Comparison of ENCODE assay signal across 21 mouse cellular contexts in the genomic region with DNA sequence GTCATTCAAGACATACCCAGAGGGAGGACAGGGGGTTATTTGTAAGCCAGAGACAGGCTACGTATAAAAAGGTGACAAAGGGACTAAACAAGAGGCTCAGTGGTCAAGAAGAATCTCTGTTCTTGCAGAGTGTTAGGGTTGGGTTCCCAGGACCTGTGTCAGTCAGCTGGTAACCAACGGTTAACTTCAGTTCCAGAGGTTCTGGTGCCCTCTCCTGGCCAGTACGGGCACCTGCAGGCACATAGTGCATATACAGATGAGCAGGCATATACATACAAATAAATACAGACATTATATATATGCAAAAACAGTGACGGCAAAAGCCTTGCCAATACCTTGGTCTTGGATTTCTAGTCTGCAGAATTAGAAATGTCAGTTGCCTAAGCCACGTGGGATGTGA.
A peak's percentile ranks its signal among the peaks of the same experiment; 100 is the strongest.
DNase-seq lines count a peak whose midpoint lies in the region; ATAC-seq and TF ChIP-seq lines count a peak whose summit lies in the region.
"Had no signal": no experiment of that assay in that cellular context is flagged by ENCODE, and none has a peak within 500 bp of the region (broad histone marks: within the 10 kb centered on the region; RNA-seq: fewer than 3 reads in every experiment).

No protein-coding gene starts in this region.

- H3K4me2 ChIP-seq in liver, embryonic 14.5 days (ENCODE audit: low read depth): no peak overlapping the region
- H3K4me2 ChIP-seq in liver, embryonic 11.5 days: no peak overlapping the region
- H3K4me2 ChIP-seq in limb, embryonic 13.5 days (replicated peaks): no peak overlapping the region
- H3K4me2 ChIP-seq: hindbrain, embryonic 12.5 days; liver, embryonic 13.5 days; midbrain, embryonic 12.5 days had no signal

- peak; percentile 36 for TF ChIP-seq CTCF in liver, embryonic 14.5 days (IDR thresholded peaks at IDR 0.05; ENCODE audit: low read depth)
- TF ChIP-seq CTCF in ES-Bruce4 (IDR thresholded peaks at IDR 0.05; ENCODE audit: low read depth, low read length): peak; percentile 22
- peak; percentile 36 to 52 (median 46) for TF ChIP-seq CTCF in MEL (IDR thresholded peaks at IDR 0.05 in 2 of 3, conservative IDR thresholded peaks at IDR 0.05 in 1 of 3; ENCODE audit: control insufficient read depth in 1 of 3, insufficient read depth in 1 of 3, low read depth in 2 of 3, low read length in 3 of 3, poor library complexity in 1 of 3, severe bottlenecking in 1 of 3)

- TF ChIP-seq POLR2A in ES-Bruce4 (IDR thresholded peaks at IDR 0.05; ENCODE audit: insufficient read depth, low read length): no peak
- TF ChIP-seq POLR2A in MEL (IDR thresholded peaks at IDR 0.05; ENCODE audit: control insufficient read depth in 1 of 2, insufficient read depth in 1 of 2, low read depth in 1 of 2, low read length in 2 of 2, poor library complexity in 1 of 2): no peak

- no peaks in the 10 kb centered on the region for H3K36me3 ChIP-seq in liver, embryonic 14.5 days (replicated peaks; ENCODE audit: control insufficient read depth, insufficient read depth, low read depth)
- no peaks in the 10 kb centered on the region for H3K36me3 ChIP-seq in liver, embryonic 11.5 days (ENCODE audit: control insufficient read depth, insufficient read depth, low read length)
- H3K36me3 ChIP-seq in ES-Bruce4 (ENCODE audit: control insufficient read depth, insufficient read depth, low read length, poor library complexity, severe bottlenecking) (no peaks in the 10 kb centered on the region), MEL (ENCODE audit: control insufficient read depth in 1 of 2, insufficient read depth in 2 of 2, low read length in 2 of 2) (no peaks in the 10 kb centered on the region)
- H3K36me3 ChIP-seq in limb, embryonic 13.5 days: no peaks in the 10 kb centered on the region
- H3K36me3 ChIP-seq: hindbrain, embryonic 12.5 days; liver, embryonic 13.5 days; midbrain, embryonic 12.5 days had no signal

- H3K9me3 ChIP-seq in liver, embryonic 14.5 days (ENCODE audit: control insufficient read depth, low read length): no peaks in the 10 kb centered on the region
- H3K9me3 ChIP-seq in liver, embryonic 11.5 days (ENCODE audit: control insufficient read depth, low read length): 0 out of 2 replicates have a peak, but pooled peaks cover 3% of the 10 kb centered on the region
- H3K9me3 ChIP-seq in ES-Bruce4 (replicated peaks; ENCODE audit: control insufficient read depth, insufficient read depth, low read length, poor library complexity, severe bottlenecking) (no peaks in the 10 kb centered on the region), MEL (replicated peaks; ENCODE audit: insufficient read depth, low read length) (no peaks in the 10 kb centered on the region)
- no peaks in the 10 kb centered on the region for H3K9me3 ChIP-seq in limb, embryonic 13.5 days
- H3K9me3 ChIP-seq: hindbrain, embryonic 12.5 days; liver, embryonic 13.5 days; midbrain, embryonic 12.5 days had no signal

- TF ChIP-seq EP300 in liver, embryonic 14.5 days (IDR thresholded peaks at IDR 0.05; ENCODE audit: low read depth): no peak
- TF ChIP-seq EP300 in ES-Bruce4 (IDR thresholded peaks at IDR 0.05; ENCODE audit: insufficient read depth, low read depth, low read length) (no peak), MEL (IDR thresholded peaks at IDR 0.05; ENCODE audit: low read depth in 1 of 2, low read length in 2 of 2) (no peak)

- no peak overlapping the region for H3K9ac ChIP-seq in liver, embryonic 14.5 days (replicated peaks)
- H3K9ac ChIP-seq in liver, embryonic 11.5 days (ENCODE audit: low read depth, low read length): no peak overlapping the region
- no peak overlapping the region for H3K9ac ChIP-seq in ES-Bruce4 (ENCODE audit: low read depth, poor library complexity, severe bottlenecking)
- H3K9ac ChIP-seq in MEL (ENCODE audit: control insufficient read depth, low read depth, low read length, poor library complexity, severe bottlenecking): no peak overlapping the region
- H3K9ac ChIP-seq in limb, embryonic 13.5 days: no peak overlapping the region
- H3K9ac ChIP-seq: hindbrain, embryonic 12.5 days; liver, embryonic 13.5 days; midbrain, embryonic 12.5 days had no signal

- peaks cover 0 to 12% of the 10 kb centered on the region in 2 experiments; a peak in 2 of 4 replicates for H3K4me1 ChIP-seq in liver, embryonic 14.5 days (replicated peaks; ENCODE audit: control insufficient read depth in 2 of 2, insufficient read depth in 2 of 2, low read length in 1 of 2)
- 0 out of 2 replicates have a peak, but pooled peaks cover 4% of the 10 kb centered on the region for H3K4me1 ChIP-seq in liver, embryonic 11.5 days (replicated peaks; ENCODE audit: control insufficient read depth, insufficient read depth, low read length)
- no peaks in the 10 kb centered on the region for H3K4me1 ChIP-seq in ES-Bruce4 (ENCODE audit: control insufficient read depth, insufficient read depth, low read length)
- no peaks in the 10 kb centered on the region for H3K4me1 ChIP-seq in MEL (ENCODE audit: control insufficient read depth in 1 of 2, insufficient read depth in 2 of 2, low read length in 2 of 2)
- no peaks in the 10 kb centered on the region for H3K4me1 ChIP-seq in limb, embryonic 13.5 days
- H3K4me1 ChIP-seq: hindbrain, embryonic 12.5 days had no signal

- DNase-seq in liver, embryonic 14.5 days (ENCODE audit: low read depth in 3 of 3, low spot score in 3 of 3): no peak
- DNase-seq in liver, embryonic 11.5 days (ENCODE audit: low spot score): no peak
- peak; percentile 10 for DNase-seq in MEL (ENCODE audit: low read depth, low spot score)
- DNase-seq in thymus, postnatal 14 days: no peak
- DNase-seq: adrenal gland, postnatal 14 days; cerebellum, adult 11 months; cerebellum, postnatal 25 days; gastrocnemius, postnatal 36 days; kidney, adult 2 months; kidney, postnatal 10 days; liver, embryonic 13.5 days; thymus, adult 2 months had no signal

- ATAC-seq in liver, embryonic 14.5 days (ENCODE audit: insufficient read depth): no peak
- ATAC-seq in liver, embryonic 11.5 days (replicated peaks; ENCODE audit: low FRiP score): no peak
- no peak for ATAC-seq in limb, embryonic 13.5 days (ENCODE audit: low FRiP score, low read depth)
- no peak for ATAC-seq in erythroid progenitor cell, adult 5-6 weeks (replicated peaks; ENCODE audit: low FRiP score, poor library complexity, severe bottlenecking)
- ATAC-seq: forebrain, embryonic 16.5 days; inflammation-experienced regulatory T-cells, adult 6 months; lung, postnatal 0 days had no signal

- H3K4me3 ChIP-seq in liver, embryonic 14.5 days (ENCODE audit: insufficient read depth in 1 of 2, low read depth in 2 of 2, low read length in 2 of 2): no peak overlapping the region
- no peak overlapping the region for H3K4me3 ChIP-seq in liver, embryonic 11.5 days (ENCODE audit: low read depth, low read length)
- H3K4me3 ChIP-seq in ES-Bruce4 (ENCODE audit: low read depth, low read length) (no peak overlapping the region), MEL (ENCODE audit: control insufficient read depth in 1 of 2, insufficient read depth in 1 of 2, low read depth in 2 of 2, low read length in 2 of 2) (no peak overlapping the region)
- no peak overlapping the region for H3K4me3 ChIP-seq in limb, embryonic 13.5 days
- H3K4me3 ChIP-seq: erythroblast, embryonic 14.5 days; hindbrain, embryonic 12.5 days; liver, embryonic 13.5 days; midbrain, embryonic 12.5 days had no signal

- no peak overlapping the region for H3K27ac ChIP-seq in liver, embryonic 14.5 days
- H3K27ac ChIP-seq in liver, embryonic 11.5 days (ENCODE audit: low read depth, low read length): no peak overlapping the region
- H3K27ac ChIP-seq in ES-Bruce4 (ENCODE audit: insufficient read depth, low read length): no peak overlapping the region
- H3K27ac ChIP-seq in MEL (ENCODE audit: control insufficient read depth, low read depth, low read length): no peak overlapping the region
- H3K27ac ChIP-seq in limb, embryonic 13.5 days: peak overlapping the region; percentile 12; the same call in 1 of the 2 replicates
- H3K27ac ChIP-seq: hindbrain, embryonic 12.5 days; liver, embryonic 13.5 days; midbrain, embryonic 12.5 days had no signal

- peak; percentile 34 for TF ChIP-seq RAD21 in MEL (IDR thresholded peaks at IDR 0.05; ENCODE audit: low read depth, low read length)

- H3K79me2 ChIP-seq in MEL (ENCODE audit: control insufficient read depth, insufficient read depth, low read length, poor library complexity): no peaks in the 10 kb centered on the region

- no peaks in the 10 kb centered on the region for H3K27me3 ChIP-seq in liver, embryonic 14.5 days (ENCODE audit: control insufficient read depth, insufficient read depth, low read length)
- no peaks in the 10 kb centered on the region for H3K27me3 ChIP-seq in liver, embryonic 11.5 days (replicated peaks; ENCODE audit: control insufficient read depth, insufficient read depth, low read length)
- H3K27me3 ChIP-seq in ES-Bruce4 (ENCODE audit: control insufficient read depth, insufficient read depth, low read length, poor library complexity, severe bottlenecking) (no peaks in the 10 kb centered on the region), MEL (ENCODE audit: control insufficient read depth in 1 of 2, insufficient read depth in 2 of 2, low read length in 2 of 2) (no peaks in the 10 kb centered on the region)
- no peaks in the 10 kb centered on the region for H3K27me3 ChIP-seq in limb, embryonic 13.5 days
- H3K27me3 ChIP-seq: liver, embryonic 13.5 days had no signal

- WGBS in liver, embryonic 14.5 days (ENCODE audit: insufficient replicate concordance): 78% methylated on average over 5 of the region's 5 CpGs
- WGBS in liver, embryonic 11.5 days: 90% methylated on average over 5 of the region's 5 CpGs
- 94% methylated on average over 5 of the region's 5 CpGs for WGBS in limb, embryonic 13.5 days

TF ChIP-seq in MEL, 35 proteins besides CTCF, POLR2A, EP300 and RAD21:
- no peak for TF ChIP-seq BHLHE40 (IDR thresholded peaks at IDR 0.05; ENCODE audit: borderline replicate concordance, low read depth, low read length)
- peak; percentile 27; the same call in 1 of the 2 replicates for TF ChIP-seq SMC3 (IDR thresholded peaks at IDR 0.05; ENCODE audit: low read depth, low read length)
